9 mouse cellular contexts compared by ENCODE assay signal in the genomic region with DNA sequence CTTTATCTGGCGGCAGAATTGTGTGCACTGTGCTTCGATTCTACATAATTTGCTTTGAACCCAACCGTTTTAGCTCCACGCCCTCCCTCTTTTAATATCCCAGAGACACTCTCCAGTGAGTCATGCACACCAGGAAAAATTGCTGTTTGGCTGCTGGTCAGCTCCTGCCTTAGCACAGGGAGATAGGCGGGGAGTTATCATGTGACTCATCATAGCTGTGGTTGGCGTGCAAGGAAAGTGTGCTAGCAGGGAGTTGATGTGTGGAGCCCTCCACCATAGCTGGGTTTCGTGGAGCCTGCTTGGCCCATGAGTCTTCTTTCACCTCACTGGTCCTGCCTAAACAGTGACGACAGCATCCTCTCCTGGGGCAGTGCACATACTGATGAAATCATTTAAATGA. TPM values are rescaled to one million over a fixed set of nuclear protein-coding genes. Genes with fewer than 3 reads are reported as not detected.
DNase-seq lines count a peak whose midpoint lies in the region; ATAC-seq and TF ChIP-seq lines count a peak whose summit lies in the region.
"Had no signal": no experiment of that assay in that cellular context is flagged by ENCODE, and none has a peak within 500 bp of the region (broad histone marks: within the 10 kb centered on the region; RNA-seq: fewer than 3 reads in every experiment).

No protein-coding gene starts in this region.

- no peak for TF ChIP-seq POLR2A in limb, embryonic 14.5 days (IDR thresholded peaks at IDR 0.05; ENCODE audit: borderline replicate concordance, extremely low read depth, insufficient read depth, insufficient read length)

- no peak overlapping the region for H3K4me2 ChIP-seq in limb, embryonic 14.5 days (replicated peaks; ENCODE audit: low read depth, low read length, severe bottlenecking)

- no peaks in the 10 kb centered on the region for H3K27me3 ChIP-seq in limb, embryonic 14.5 days (ENCODE audit: control insufficient read depth, insufficient read depth, low read length)
- no peaks in the 10 kb centered on the region for H3K27me3 ChIP-seq in limb, embryonic 10.5 days (ENCODE audit: low read depth, poor library complexity, severe bottlenecking)

- H3K4me1 ChIP-seq in limb, embryonic 14.5 days (ENCODE audit: control insufficient read depth, insufficient read depth, low read length), result no peaks in the 10 kb centered on the region
- H3K4me1 ChIP-seq in limb, embryonic 10.5 days, result no peaks in the 10 kb centered on the region

- no peaks in the 10 kb centered on the region for H3K9me3 ChIP-seq in limb, embryonic 14.5 days (ENCODE audit: control insufficient read depth, low read length)
- H3K9me3 ChIP-seq in limb, embryonic 10.5 days (replicated peaks), result no peaks in the 10 kb centered on the region

- DNase-seq in limb, embryonic 14.5 days (ENCODE audit: low spot score), result peak; percentile 5
- DNase-seq in limb, embryonic 10.5 days (ENCODE audit: low spot score), result no peak
- peak; percentile 58 to 74 for DNase-seq in cerebellum, postnatal 25 days
- DNase-seq in heart, postnatal 36 days, result peak; percentile 33 to 42
- DNase-seq in lung, postnatal 10 days, result peak; percentile 61
- no peak for DNase-seq in spleen, postnatal 36 days (ENCODE audit: low spot score in 2 of 2)
- DNase-seq in spleen, adult 18-20 months, result no peak
- DNase-seq in thymus, postnatal 4 days, result no peak

- ATAC-seq in limb, embryonic 14.5 days (ENCODE audit: low FRiP score, low read depth), result no peak; the same call in 1 of the 2 replicates

- WGBS in limb, embryonic 14.5 days, result 76% methylated on average over 8 of the region's 8 CpGs
- WGBS in limb, embryonic 10.5 days, result 87% methylated on average over 8 of the region's 8 CpGs

- intact Hi-C loops in heart, postnatal 36 days (cut with DNase I), result no loop called here

- H3K4me3 ChIP-seq in limb, embryonic 14.5 days (replicated peaks; ENCODE audit: low read length), result no peak overlapping the region
- no peak overlapping the region for H3K4me3 ChIP-seq in limb, embryonic 10.5 days

- no peaks in the 10 kb centered on the region for H3K36me3 ChIP-seq in limb, embryonic 14.5 days (ENCODE audit: control insufficient read depth, insufficient read depth, low read length)
- H3K36me3 ChIP-seq in limb, embryonic 10.5 days, result no peaks in the 10 kb centered on the region

- H3K9ac ChIP-seq in limb, embryonic 14.5 days (ENCODE audit: low read depth, low read length, severe bottlenecking), result no peak overlapping the region

- no peak overlapping the region for H3K27ac ChIP-seq in limb, embryonic 14.5 days (replicated peaks; ENCODE audit: low read depth, low read length)
- H3K27ac ChIP-seq in limb, embryonic 10.5 days, result no peak overlapping the region
- H3K27ac ChIP-seq: kidney, postnatal 0 days had no signal

RNA-seq across cellular contexts. Expression of gene Btbd16, which starts 33.9 kb away (rescaled TPM):
- polyA plus RNA-seq in limb, embryonic 14.5 days (2012; rRNA removed), result 0.05 TPM in 1 of 2 replicates, not detected in the other
- polyA plus RNA-seq in limb, embryonic 14.5 days (2014; fragmentation: Nextera tagmentation; extraction: Ambion mirVana), result not detected in 2 replicates
- not detected in 2 replicates for polyA plus RNA-seq in limb, embryonic 10.5 days (2016; fragmentation: Nextera tagmentation; extraction: Ambion mirVana)
- total RNA-seq in heart, postnatal 36 days (2021), result not detected
- polyA plus RNA-seq: kidney, postnatal 0 days had no signal

RNA-seq across cellular contexts. Expression of gene Plekha1, which starts 57.8 kb away (rescaled TPM):
- 47.9 and 53.5 TPM in 2 replicates for polyA plus RNA-seq in limb, embryonic 14.5 days (2012; rRNA removed)
- polyA plus RNA-seq in limb, embryonic 14.5 days (2014; fragmentation: Nextera tagmentation; extraction: Ambion mirVana), result 34.1 and 34.8 TPM in 2 replicates
- 27.5 and 31.3 TPM in 2 replicates for polyA plus RNA-seq in limb, embryonic 10.5 days (2016; fragmentation: Nextera tagmentation; extraction: Ambion mirVana)
- 10 to 100 TPM; 42.8 to 44.0 TPM for total RNA-seq in heart, postnatal 36 days (2021)

Comparison
In these comparisons a context has a peak if more than half of its experiments do, and no peak if none do; other contexts are left out.
1. DNase-seq: peak in limb, embryonic 14.5 days (single experiment), cerebellum, postnatal 25 days (2 of 2), heart, postnatal 36 days (2 of 2) and lung, postnatal 10 days (single experiment); none in limb, embryonic 10.5 days (single experiment), spleen, postnatal 36 days (0 of 2), spleen, adult 18-20 months (0 of 2) and thymus, postnatal 4 days (single experiment).